Mouse (Mus musculus) CD4-positive helper T cell, adult 2 months (primary cell): ENCODE measurements around the gene Frem2.

Experiments
- DNase-seq: peaks from one replicate; pipeline ENCODE4 v3.0.0-alpha.2; 2012; ENCODE audit warnings: low read depth, missing footprints, low spot score

Frem2 gene

DNA sequence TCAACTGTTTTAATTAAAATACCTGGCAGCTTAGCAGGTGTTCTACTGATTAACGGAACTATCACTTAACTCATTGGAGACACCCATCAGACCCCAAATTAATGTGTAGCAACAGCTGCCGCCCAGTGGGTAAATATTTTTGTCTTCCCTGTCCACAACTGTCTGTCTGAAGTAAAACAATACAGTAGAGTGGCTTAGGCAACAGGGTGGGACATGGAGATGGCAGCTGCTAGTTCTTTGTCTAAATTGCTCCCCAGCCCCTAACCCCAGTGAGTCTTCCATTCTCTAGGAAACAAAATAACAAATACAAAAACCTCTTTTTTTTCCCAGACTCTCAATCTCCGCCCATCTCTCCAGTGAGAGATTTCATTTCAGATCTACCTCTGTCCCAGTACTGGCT is 36.2 kb downstream of the Frem2 start:
- DNase-seq, result no peak

DNA sequence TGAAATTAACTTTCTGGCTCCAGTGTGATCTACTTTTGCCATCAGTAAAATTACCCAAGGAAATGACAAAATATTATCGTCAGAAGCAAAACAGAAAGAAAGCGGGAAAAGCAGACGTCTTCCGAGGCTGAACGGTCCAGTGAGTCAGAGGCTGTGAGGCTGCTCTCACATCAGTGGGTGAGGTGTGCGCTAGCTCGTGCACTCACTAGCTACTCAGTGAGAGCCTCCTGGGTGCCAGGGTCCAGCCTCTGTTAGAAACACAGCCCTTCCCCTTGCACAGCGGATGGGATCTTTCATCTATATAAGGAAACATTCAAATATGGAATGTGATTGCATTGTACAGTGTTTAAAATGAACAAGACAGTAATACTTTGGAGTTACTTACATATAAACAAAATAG is 36.8 kb downstream of the Frem2 start:
- DNase-seq, result no peak

DNA sequence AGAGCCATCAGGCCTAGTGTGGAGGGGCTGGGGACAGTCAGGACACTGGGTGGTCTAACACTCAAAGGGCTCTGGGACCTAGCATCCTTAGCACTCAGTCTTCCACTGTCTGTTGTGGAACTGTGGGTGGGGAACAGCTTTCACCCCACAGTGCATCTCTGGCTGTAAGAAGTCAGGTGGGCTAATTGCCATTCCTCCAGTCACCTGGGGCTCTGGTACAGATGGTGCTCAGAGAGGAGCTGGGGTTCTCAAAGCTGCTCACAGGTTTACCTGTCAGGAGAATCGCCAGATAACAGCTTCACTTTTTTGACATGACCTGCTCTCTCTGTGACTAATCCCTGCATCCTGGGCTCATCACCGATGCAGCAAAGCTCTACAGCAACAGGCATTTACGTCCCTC is 46.0 kb downstream of the Frem2 start:
- DNase-seq, result no peak

DNA sequence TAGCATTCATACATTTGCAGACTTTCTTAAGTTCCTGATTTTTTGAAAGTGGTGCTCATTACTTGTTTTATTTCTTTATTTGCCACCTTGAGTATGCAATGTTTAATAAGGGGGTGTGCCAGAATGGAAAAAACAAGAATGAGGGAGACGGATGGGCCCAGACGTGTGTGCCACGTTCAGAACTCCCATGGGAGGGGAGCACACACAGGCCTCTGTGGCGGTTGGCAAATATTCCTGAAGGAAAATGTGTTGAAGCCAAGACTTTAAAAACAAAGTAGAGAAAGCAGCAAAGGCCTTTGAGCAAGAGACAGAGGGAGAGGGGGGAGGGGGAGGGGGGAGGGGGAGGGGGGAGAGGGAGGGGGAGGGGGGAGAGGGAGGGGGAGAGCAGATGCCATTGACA is 47.3 kb downstream of the Frem2 start:
- DNase-seq, result no peak

DNA sequence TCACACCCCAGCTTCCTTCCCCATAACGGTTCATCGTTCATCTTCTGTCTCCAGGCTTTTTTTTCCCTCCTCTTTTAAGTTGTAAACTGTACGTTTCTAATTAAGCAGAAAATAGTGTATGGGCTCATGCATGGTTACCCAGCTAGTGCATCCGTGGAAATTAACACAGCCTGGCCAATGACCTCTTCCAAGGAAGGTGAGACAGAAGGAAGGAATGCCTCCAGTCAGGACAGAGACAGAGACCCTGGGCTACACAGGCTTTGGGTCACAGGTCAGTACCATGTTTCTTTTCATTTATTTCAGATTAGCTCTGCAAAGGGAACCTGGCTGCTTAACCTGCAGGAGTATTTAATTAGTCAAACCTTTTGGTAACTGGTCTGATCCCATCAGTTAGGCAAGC is 57.0 kb downstream of the Frem2 start:
- no peak for DNase-seq

DNA sequence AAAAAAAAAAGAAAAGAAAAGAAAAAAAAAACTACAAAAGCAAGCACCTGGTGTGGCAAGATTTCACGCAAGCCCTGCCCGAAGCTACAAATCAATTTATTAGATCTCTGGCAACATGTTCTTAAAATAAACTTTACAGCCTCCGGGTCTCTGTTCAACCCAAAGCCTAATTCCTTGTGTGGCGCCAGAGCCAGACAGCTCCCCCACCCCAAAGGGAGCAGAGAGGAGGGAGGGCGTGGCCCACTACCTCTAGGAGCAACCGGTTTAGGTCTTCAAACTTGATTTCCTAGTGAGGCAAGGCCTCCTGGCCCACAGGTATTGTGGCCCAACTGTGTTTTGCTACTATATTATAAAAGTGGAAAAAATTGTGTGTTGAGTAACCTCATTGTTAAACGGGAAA is 57.8 kb downstream of the Frem2 start:
- no peak for DNase-seq

DNA sequence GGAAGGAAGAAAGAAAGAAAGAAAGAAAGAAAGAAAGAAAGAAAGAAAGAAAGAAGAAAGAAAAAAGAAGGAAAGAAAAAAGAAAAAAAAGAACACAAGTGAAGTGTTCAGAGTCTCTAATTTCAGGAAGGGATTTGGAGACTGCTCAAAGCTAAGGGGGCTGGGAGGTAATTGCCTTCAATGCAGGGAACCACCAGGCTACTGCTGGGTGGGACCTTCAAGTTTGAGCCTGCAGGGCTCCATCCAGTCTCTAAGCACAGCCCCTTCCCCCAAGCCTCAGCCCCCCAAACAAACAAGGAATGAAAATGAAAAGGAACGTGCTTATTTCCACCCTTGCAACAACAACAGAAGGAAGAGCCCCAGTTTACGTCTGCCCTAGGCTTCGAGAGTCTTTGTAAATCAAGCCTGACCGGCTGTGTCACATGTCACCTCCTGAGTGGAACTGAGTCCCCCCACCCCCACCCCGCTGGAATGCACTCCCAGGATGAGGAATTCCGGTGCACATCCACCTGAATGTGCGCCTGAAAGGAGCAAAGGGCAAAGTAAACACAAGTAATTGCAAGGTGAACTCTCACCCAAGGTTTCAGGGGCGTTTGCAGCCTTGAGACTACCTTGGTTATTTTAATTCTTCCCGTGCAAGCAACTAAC is 58.9 kb downstream of the Frem2 start:
- no peak for DNase-seq

DNA sequence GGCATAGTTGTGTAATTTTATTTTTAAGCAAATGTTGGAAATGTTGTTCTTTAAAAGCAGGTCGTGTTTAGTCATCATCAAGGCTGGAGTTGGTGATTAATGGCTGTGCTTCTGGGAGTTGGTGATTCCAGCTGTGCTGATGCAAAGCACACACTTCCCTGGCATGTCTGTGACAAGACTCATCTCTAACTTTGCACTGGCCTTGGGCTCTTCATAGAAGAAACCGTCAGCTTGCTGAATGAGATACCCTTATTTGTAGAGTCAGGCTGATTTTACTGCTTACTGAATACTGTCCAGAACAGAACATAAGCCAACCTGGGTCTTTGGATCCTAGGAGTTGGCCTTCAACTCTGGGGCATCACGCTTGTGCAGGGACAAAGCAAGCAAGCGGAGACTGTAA is 62.7 kb downstream of the Frem2 start:
- DNase-seq, result no peak

DNA sequence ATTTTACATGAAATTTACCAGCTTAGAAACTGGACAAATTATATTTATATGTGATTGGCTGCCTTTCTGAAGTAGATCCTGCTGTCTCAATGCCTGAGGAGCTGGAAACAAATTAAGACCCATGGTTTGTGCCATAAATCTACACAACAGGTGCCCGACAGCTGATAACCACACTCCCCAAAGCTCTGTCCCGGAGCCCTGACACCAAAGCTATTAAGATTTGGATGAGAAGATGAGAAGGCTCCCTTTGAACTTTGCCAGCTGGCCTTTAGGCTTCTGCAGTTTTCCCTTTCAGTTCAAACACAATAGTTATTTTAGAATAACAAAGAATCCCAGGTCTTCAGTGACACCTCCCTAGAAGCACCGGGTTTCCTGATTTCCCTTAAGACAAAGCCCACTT is 63.4 kb downstream of the Frem2 start:
- DNase-seq, result no peak

DNA sequence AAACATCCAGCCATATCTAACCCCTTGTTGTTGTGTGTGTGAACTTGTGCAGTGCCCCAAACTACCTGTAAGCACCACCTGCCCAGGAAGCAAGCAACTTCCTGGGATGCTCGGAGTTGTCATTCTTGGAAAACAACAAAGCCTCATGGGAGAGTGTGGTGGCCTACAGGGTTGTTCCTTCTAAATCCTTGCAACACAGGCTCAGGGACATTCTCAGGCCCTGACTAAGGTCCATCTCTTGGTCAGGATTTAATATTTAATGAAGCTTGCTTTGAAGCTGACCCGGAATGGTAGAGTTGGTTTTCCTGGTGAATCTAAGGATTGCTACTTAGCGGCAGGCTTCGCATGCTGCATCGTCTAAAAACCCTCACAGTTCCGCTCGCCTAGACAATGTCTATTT is 65.1 kb downstream of the Frem2 start:
- DNase-seq, result no peak

DNA sequence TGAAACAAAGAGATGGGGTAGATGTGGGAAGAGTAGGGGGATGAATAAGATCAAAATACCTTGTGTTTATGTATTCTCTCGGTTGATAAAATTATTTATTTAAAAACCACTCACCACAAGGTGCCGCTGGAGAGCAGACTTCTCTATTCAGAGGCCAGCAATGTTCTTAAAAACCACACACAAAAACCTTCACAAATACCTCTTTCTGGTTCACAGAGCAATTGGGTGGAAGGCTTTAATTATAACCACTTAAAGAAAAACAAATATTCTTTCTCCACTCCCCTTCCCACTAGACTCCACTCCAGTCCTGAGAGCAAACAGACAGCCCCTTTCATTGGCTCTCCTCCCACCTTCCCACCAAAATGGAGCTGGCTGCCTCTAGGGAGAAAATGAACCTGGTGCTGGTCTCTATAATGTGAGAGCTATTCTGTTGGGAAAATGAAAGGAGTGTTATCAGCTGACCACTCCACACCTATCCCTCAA is 67.0 kb downstream of the Frem2 start:
- DNase-seq, result peak; percentile 4

DNA sequence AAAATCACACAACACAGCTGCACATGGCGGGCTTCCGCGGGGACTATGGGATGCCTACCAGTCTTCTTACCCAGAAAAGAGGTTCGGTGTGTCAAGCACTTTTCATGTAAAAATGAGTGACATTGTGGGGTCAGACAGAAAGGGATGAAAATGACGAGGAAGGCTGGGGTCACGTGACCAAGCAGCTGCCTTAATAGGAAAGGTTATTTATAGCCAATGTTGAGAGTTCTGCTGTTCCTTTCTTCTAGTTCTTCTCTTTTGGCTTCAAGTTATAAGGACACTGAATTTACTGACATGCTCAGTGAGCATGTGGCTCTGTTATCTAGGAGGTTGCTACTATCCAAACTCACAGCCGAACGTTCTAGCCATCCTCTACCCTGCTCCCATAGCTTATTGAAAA is 73.9 kb downstream of the Frem2 start:
- no peak for DNase-seq

DNA sequence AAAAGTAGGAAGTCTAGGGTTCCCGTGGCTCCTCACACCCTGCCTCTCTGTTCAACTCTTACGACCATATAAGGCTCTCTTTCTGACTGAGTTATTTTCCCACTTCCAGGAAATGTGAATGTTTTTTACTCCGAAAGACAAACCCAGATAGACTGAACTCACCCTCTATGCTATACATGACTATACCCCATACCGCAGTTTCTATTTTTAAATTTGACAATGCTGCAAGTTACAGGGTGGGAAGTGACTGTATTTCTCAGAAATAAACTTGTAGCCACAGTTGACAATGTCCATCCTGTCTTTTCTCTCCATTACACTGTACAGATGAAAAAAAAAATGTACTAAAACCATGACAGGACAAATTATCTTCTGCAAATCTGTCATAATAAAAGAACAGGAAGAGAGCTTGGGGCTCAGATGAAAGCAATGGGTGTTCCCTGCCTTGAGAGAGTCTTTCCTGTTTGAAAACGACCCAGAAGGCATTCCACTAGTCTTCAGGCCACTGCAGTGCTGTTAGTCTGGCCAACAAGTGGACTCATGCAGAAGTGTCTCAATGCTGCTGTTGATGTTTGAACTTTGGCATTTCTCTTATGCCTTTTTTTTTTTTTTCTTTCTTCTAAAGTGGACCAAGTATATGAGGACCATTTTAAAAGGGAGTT is 76.4 kb downstream of the Frem2 start:
- DNase-seq, result no peak

DNA sequence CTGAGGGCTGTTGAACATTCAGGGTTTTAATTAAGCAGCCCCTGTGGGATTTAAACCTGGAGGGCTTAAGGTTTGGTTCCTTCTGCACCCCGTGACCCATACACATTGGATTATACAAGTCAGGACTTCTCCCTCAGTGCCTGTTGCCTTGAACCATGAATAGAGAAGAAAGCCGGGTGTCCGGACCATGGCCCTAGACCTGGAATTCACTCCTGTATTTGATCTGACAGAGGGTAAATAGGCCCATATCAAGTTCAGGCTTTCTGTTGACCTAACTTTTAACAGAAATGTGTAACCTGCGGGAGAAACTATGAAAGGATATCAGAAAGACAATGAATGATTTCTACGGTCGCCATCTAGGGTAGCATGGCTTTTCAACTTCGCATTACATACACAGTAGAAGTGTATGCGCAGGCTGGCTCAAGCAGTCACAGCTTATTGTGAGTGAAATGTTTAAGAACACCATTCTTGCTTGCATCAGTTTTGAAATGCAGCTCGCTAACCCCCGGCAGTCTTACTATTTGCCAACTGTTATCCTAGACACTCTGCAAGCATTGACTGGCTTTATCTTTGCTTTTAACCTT is 77.9 kb downstream of the Frem2 start:
- DNase-seq, result no peak

DNA sequence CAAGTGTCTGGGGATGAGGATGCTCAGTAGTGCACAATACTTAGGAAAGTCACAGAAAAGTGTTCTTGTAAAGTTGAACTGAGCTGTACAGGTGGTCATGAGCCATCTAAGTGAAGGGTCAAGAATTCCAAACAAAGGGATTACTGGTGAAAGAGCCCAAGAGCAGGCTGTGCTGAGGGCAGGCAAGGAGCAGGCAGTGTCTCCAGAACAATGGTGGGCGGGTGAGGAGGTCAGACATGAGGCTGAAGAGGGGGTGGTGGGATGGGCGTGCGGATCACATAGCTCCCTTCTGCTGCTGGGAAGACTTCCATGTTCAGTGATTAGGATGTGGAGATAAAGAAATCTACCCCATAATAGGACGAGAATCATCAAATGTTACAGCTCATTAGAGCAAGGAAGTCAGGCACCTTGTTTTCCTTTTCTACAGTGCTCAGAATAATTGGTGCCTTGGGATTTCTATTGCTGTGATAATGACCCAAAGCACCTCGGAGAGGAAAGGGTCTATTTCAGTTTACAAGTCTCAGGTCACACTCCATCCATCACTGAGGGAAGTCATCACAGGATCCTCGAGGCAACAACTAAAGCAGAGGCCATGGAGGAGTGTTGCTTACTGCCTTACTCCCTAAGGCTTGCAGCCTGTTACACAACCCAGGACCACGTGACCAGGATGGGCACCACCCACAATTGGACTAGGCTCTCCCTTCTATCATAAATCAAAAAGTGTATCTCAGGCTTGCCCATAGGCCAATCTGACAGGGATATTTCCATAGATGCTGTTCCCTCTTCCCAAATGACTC is 80.6 kb downstream of the Frem2 start:
- DNase-seq, result no peak

DNA sequence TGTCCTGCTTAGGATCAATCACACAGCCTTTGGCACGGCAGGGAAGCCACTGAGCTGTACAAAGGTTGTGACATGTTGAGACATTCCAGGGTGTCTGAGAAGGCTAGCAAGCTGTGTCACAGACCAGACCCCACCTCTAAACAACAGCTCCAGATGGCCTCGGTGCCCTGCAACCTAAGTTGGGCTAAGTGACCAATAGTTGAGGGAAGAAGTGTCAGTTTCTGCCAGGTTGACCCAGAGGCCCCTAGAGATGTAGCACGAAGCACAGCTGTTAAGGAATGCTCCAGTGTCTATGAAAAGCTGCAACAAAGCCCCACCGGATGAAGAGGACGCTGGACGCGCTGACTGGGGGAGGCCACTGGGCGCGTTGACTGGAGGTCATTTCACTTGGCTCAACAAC is 83.0 kb downstream of the Frem2 start:
- DNase-seq, result no peak

DNA sequence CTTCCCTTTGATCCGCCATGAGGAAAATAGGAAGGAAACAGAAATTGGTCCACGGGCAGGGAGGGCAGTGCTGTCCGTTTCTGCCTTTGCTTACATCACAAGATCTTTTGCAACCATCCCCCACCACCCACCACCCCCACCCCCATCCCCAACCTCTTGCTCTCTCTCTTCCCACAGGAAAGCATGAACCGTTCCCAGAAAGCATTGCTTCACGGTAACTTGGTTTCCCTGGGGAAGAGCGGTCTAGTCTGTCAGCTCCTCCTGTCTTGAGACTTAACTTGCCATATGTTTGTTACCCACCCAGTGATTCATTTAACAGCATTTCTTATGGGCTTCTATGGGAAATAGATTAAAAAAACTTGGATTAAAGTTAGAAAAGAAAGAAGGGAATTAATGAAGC is 85.5 kb downstream of the Frem2 start:
- no peak for DNase-seq

DNA sequence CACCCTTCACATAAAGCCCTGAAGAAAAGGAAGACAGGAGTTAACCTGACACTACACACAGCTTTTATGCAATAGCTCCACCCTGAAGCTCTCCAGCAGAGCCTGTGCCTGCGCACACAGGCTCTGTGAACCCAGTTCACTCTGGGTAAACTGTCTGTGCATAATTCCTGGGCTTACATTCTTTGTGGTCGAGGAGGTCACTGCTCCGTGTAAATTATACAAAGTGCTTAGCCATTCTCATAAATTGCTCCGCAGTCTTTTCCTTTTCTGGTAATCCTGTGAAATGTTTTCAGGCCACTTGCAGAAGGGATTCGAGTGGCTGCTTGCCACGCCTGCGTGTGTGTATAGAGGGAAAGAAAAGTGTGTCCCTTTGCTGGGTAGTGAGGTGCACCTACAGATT is 92.6 kb downstream of the Frem2 start:
- DNase-seq, result no peak

DNA sequence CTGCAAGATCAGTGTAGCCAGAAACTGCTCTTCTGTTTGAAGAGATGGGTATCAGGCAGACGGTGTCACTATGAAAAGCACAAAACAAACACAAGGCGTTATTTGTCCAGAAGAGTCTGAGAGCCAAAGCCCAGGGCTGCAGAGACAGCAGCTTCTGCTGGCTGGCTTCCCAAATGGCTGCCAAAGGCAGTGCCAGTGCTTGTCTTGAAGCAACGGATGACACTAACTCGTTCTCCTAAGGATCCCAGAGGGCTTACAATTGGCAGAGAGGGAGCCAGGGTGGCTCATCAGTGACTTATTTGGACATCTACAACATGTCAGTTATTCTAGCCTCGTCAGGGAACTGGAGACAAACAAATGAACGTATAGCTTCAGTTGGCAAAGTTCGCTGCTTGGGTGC is 93.4 kb downstream of the Frem2 start:
- no peak for DNase-seq

DNA sequence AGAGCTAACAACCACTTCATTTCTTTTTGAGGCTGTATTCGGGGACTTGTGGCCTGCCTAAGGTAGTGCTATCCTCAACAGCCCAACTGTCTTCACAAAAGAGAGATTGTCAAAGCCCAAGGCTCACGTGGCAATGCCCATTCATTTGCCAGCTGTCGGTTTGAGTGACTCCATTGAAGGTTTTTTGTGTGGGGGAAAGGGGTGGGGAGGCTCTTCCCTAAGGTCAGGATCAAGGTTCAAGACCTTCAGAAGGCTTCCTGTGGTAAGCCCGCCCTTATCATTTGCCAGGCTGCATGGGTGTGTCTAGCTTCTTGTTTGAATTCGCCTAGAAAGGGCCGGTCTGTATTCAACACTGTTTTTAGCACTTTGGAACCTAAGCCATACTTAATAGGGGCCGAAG is 95.3 kb downstream of the Frem2 start:
- DNase-seq, result no peak

DNA sequence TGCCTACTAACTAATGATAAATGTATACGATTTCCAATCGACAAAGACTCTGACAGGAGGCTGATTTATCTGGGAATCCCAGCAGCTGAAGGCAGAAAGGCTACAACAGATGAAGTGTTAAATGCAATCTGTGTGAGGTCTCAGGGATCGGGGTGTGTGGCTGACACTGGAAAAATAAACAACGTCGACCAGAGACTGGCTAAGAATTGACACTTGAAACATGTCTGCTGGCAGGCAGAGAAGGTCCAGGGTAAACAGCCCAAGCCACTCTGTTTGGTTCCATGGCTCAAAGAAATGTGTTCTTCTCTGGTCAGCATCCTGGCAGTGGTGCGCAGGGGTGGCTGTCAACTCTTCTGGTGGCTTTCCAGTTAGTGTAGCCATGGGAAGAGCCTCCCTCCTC is 98.1 kb downstream of the Frem2 start:
- no peak for DNase-seq

DNA sequence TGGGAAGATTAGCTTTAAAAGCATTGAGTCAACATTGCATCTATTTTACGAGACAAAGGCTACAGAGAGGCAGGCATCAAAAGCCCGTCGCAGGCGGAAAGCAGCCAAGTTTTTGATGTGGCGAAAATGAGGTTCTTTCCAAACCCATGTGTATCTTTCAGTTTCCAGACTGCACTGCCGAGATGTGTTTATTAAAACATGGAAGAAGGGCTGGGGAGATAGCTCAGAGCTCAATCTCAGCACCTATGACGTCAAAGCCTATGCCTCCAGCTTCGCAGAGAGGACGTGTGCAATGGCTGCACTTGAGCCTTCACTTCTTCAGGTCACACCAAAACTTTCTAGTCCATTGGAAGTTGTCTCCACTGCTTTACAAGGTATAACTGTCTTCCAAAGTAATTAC is 98.9 kb downstream of the Frem2 start:
- DNase-seq, result no peak
